Mouse (Mus musculus): Measurements from ENCODE around the gene Cma2.
"Not testable (repeated sequence)": the region's sequence is repeated elsewhere in the genome, so short reads cannot be mapped to it uniquely, and the experiment has no call there.

Gene Cma2

DNA sequence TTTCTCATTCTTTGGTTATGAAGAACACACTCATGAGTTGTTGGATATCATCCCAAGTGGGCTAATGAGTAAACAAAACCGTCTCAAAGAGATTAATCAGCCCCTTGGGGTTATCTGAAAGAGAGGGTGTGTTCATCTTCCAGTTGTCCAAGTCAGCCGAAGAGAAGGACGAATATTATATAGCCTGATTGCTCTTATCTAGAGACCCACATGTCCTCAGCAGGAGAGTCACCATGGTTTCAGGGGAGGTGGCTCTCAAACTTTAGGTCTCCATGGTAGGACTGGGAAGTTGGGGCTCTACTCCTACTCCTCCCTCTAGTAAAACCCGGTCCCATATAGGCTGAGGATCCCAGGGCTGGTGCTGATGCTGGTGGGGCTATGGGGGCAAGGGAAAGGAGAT is 70.5 kb downstream of the Cma2 start:
- not testable (repeated sequence) for DNase-seq (ENCODE audit: extremely low read depth, insufficient read length, low spot score)

All from 3134 (cell line).